Comparison of ENCODE assay signal across 29 mouse cellular contexts in genomic region chr16:13749306-13749705, GRCm38 (mm10). TPM values are rescaled to one million over a fixed set of nuclear protein-coding genes. Genes with fewer than 3 reads are reported as not detected.
DNase-seq lines count a peak whose midpoint lies in the region; ATAC-seq and TF ChIP-seq lines count a peak whose summit lies in the region.
"Had no signal": no experiment of that assay in that cellular context is flagged by ENCODE, and none has a peak within 500 bp of the region (broad histone marks: within the 10 kb centered on the region; RNA-seq: fewer than 3 reads in every experiment).

No protein-coding gene starts in this region.

- no peak for TF ChIP-seq POLR2A in ES-Bruce4 (IDR thresholded peaks at IDR 0.05; ENCODE audit: insufficient read depth, low read length)

- in situ Hi-C loops in ES-E14 (cut with MboI; ENCODE audit: low sequenced_read_pairs in 2 of 2, unreplicated experiment in 2 of 2), result no loop called here

- TF ChIP-seq EP300 in ES-Bruce4 (IDR thresholded peaks at IDR 0.05; ENCODE audit: insufficient read depth, low read depth, low read length), result 0 out of 2 replicates have a peak, but pooled peaks have one; percentile 18

- ATAC-seq in intestine, embryonic 16.5 days, result no peak
- ATAC-seq: activated CD4-positive, CD25-positive, alpha-beta regulatory T cell, adult 4 months; forebrain, embryonic 14.5 days; forebrain, embryonic 16.5 days; Patski had no signal

- peak overlapping the region; percentile 41 for H3K4me3 ChIP-seq in ES-Bruce4 (ENCODE audit: low read depth, low read length)
- H3K4me3 ChIP-seq in ES-E14 (ENCODE audit: insufficient read depth in 1 of 2, low read depth in 1 of 2, low read length in 2 of 2, poor library complexity in 1 of 2, severe bottlenecking in 1 of 2), result peak overlapping the region; percentile 18 to 20; a peak in 3 of 4 replicates
- H3K4me3 ChIP-seq in intestine, embryonic 16.5 days (ENCODE audit: low read length), result no peak overlapping the region
- H3K4me3 ChIP-seq: embryonic facial prominence, embryonic 13.5 days; embryonic facial prominence, embryonic 15.5 days; erythroblast, embryonic 14.5 days; forebrain, embryonic 10.5 days; forebrain, embryonic 12.5 days had no signal

- peak overlapping the region; percentile 100 for H3K27ac ChIP-seq in ES-Bruce4 (ENCODE audit: insufficient read depth, low read length)
- peak overlapping the region; percentile 99 for H3K27ac ChIP-seq in ES-E14 (ENCODE audit: insufficient read depth, low read depth, low read length, poor library complexity, severe bottlenecking)
- H3K27ac ChIP-seq in intestine, embryonic 16.5 days (ENCODE audit: low read length), result no peak overlapping the region
- H3K27ac ChIP-seq: embryonic facial prominence, embryonic 13.5 days; embryonic facial prominence, embryonic 15.5 days; forebrain, embryonic 10.5 days; forebrain, embryonic 12.5 days had no signal

- 60% methylated on average over 5 of the region's 5 CpGs for WGBS in intestine, embryonic 16.5 days

- H3K9me3 ChIP-seq in ES-Bruce4 (replicated peaks; ENCODE audit: control insufficient read depth, insufficient read depth, low read length, poor library complexity, severe bottlenecking) (peaks cover 9% of the 10 kb centered on the region), ES-E14 (ENCODE audit: control insufficient read depth, insufficient read depth, low read depth, low read length) (peaks cover 4% of the 10 kb centered on the region; the same call in 1 of the 2 replicates)
- no peaks in the 10 kb centered on the region for H3K9me3 ChIP-seq in intestine, embryonic 16.5 days (ENCODE audit: control insufficient read depth, low read length)
- H3K9me3 ChIP-seq: embryonic facial prominence, embryonic 13.5 days; embryonic facial prominence, embryonic 15.5 days; forebrain, embryonic 10.5 days; forebrain, embryonic 12.5 days had no signal

- H3K9ac ChIP-seq in ES-Bruce4 (ENCODE audit: low read depth, poor library complexity, severe bottlenecking), result peak overlapping the region; percentile 92
- peak overlapping the region; percentile 75 for H3K9ac ChIP-seq in ES-E14 (ENCODE audit: insufficient read depth, low read depth, low read length, poor library complexity, severe bottlenecking)
- H3K9ac ChIP-seq in intestine, embryonic 16.5 days (ENCODE audit: low read depth, low read length), result no peak overlapping the region
- H3K9ac ChIP-seq: embryonic facial prominence, embryonic 13.5 days; embryonic facial prominence, embryonic 15.5 days; forebrain, embryonic 12.5 days had no signal

- no peaks in the 10 kb centered on the region for H3K27me3 ChIP-seq in ES-Bruce4 (ENCODE audit: control insufficient read depth, insufficient read depth, low read length, poor library complexity, severe bottlenecking)
- H3K27me3 ChIP-seq in intestine, embryonic 16.5 days (replicated peaks; ENCODE audit: control insufficient read depth, insufficient read depth, low read length), result no peaks in the 10 kb centered on the region
- H3K27me3 ChIP-seq: embryonic facial prominence, embryonic 15.5 days; forebrain, embryonic 12.5 days had no signal

- H3K4me1 ChIP-seq in ES-Bruce4 (ENCODE audit: control insufficient read depth, insufficient read depth, low read length), result no peaks in the 10 kb centered on the region
- H3K4me1 ChIP-seq in ES-E14 (ENCODE audit: control insufficient read depth in 2 of 2, insufficient read depth in 2 of 2, low read length in 2 of 2, poor library complexity in 1 of 2), result peaks cover 9 to 12% of the 10 kb centered on the region in 2 experiments
- H3K4me1 ChIP-seq in intestine, embryonic 16.5 days (ENCODE audit: control insufficient read depth, insufficient read depth, low read length), result no peaks in the 10 kb centered on the region
- H3K4me1 ChIP-seq: embryonic facial prominence, embryonic 13.5 days; embryonic facial prominence, embryonic 15.5 days; forebrain, embryonic 12.5 days had no signal

- no peak overlapping the region for H3K4me2 ChIP-seq in intestine, embryonic 16.5 days (ENCODE audit: low read depth, low read length)
- H3K4me2 ChIP-seq: embryonic facial prominence, embryonic 13.5 days; embryonic facial prominence, embryonic 15.5 days; forebrain, embryonic 12.5 days had no signal

- no peak for TF ChIP-seq CTCF in ES-Bruce4 (IDR thresholded peaks at IDR 0.05; ENCODE audit: low read depth, low read length)

- DNase-seq in ES-E14 (ENCODE audit: low read depth, low spot score), result peak; percentile 51
- peak; percentile 84 for DNase-seq in ZHBTc4 (ENCODE audit: low read depth, low spot score)
- no peak for DNase-seq in MN1 (ENCODE audit: low spot score)
- no peak for DNase-seq in embryo, embryonic 9.5 days (ENCODE audit: extremely low spot score)
- DNase-seq: adrenal gland, adult 8-10 months; adrenal gland, postnatal 14 days; adrenal gland, postnatal 36 days; cerebellum, adult 11-12 months; cerebellum, adult 2 months; cerebellum, adult 9-10 months; cerebellum, postnatal 10 days; cerebellum, postnatal 25 days had no signal

- H3K36me3 ChIP-seq in ES-Bruce4 (ENCODE audit: control insufficient read depth, insufficient read depth, low read length, poor library complexity, severe bottlenecking) (no peaks in the 10 kb centered on the region), ES-E14 (ENCODE audit: control insufficient read depth, insufficient read depth, low read length, poor library complexity, severe bottlenecking) (no peaks in the 10 kb centered on the region)
- no peaks in the 10 kb centered on the region for H3K36me3 ChIP-seq in intestine, embryonic 16.5 days (ENCODE audit: control insufficient read depth, insufficient read depth, low read length)
- H3K36me3 ChIP-seq: embryonic facial prominence, embryonic 13.5 days; embryonic facial prominence, embryonic 15.5 days; forebrain, embryonic 10.5 days; forebrain, embryonic 12.5 days had no signal

TF ChIP-seq in ES-E14, 5 proteins besides CTCF, POLR2A, EP300 and RAD21:
- TF ChIP-seq CHD2 (IDR thresholded peaks at IDR 0.05; ENCODE audit: low read depth, low read length) (no peak), ZNF384 (IDR thresholded peaks at IDR 0.05; ENCODE audit: low read depth, low read length) (peak; percentile 90)

RNA-seq across cellular contexts. Expression of gene Pla2g10, which starts 18.5 kb away (rescaled TPM):
- polyA plus RNA-seq in ES-Bruce4 (2011; ENCODE audit: insufficient read depth, insufficient read length, low read depth, missing spikeins), result 7.8 and 11.8 TPM in 2 replicates
- 38.9 and 43.6 TPM in 2 replicates for total RNA-seq in ES-E14 (2012; rRNA removed)
- polyA plus RNA-seq in intestine, embryonic 16.5 days (2015; fragmentation: Nextera tagmentation; extraction: Ambion mirVana), result 8.5 and 8.7 TPM in 2 replicates
- total RNA-seq: adrenal gland, adult 18-20 months; adrenal gland, adult 8-10 months; adrenal gland, postnatal 14 days; adrenal gland, postnatal 36 days; MEL had no signal
- polyA plus RNA-seq: activated CD4-positive, CD25-positive, alpha-beta regulatory T cell, adult 4 months; C2C12; cerebellum, adult 2 months; cortical plate, adult 2 months; embryonic facial prominence, embryonic 11.5 days; erythroblast, embryonic 14.5 days; forebrain, embryonic 10.5 days; forebrain, embryonic 14.5 days; forebrain, embryonic 16.5 days; frontal cortex, adult 2 months; Patski had no signal

RNA-seq across cellular contexts. Expression of gene Rrn3, which starts 31.2 kb away (rescaled TPM):
- polyA plus RNA-seq in ES-Bruce4 (2011; ENCODE audit: insufficient read depth, insufficient read length, low read depth, missing spikeins), result 131 and 134 TPM in 2 replicates
- 125 and 147 TPM in 2 replicates for total RNA-seq in ES-E14 (2012; rRNA removed)
- polyA plus RNA-seq in intestine, embryonic 16.5 days (2015; fragmentation: Nextera tagmentation; extraction: Ambion mirVana), result 43.8 and 46.1 TPM in 2 replicates

Comparison
In these comparisons a context has a peak if more than half of its experiments do, and no peak if none do; other contexts are left out.
1. DNase-seq: peak in ES-E14 (single experiment) and ZHBTc4 (single experiment); none in MN1 (single experiment) and embryo, embryonic 9.5 days (single experiment).